ENCODE assay signal across 9 mouse cellular contexts in the genomic region with DNA sequence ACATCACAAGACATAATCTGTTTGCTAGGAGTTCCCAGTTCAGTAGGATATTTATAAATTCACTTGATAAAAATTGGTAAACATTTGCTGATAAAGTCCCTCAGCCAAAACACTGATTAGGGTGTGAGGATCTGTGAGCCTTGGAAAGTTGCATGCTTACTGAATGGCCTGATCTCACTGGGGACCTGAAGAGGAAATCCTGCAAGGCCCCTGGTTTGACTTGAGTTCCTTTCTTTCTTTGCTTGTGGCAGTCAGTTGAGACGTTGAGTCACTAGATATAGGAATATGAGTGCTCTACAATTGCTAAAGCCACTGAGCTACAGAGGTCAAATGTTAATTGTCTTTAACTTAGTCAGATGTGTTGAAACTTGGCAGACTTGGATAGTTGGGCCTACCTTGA. TPM values are rescaled to one million over a fixed set of nuclear protein-coding genes. Genes with fewer than 3 reads are reported as not detected.
DNase-seq lines count a peak whose midpoint lies in the region; ATAC-seq and TF ChIP-seq lines count a peak whose summit lies in the region.
"Had no signal": no experiment of that assay in that cellular context is flagged by ENCODE, and none has a peak within 500 bp of the region (broad histone marks: within the 10 kb centered on the region; RNA-seq: fewer than 3 reads in every experiment).

No protein-coding gene starts in this region.

- DNase-seq in kidney, postnatal 14 days, result peak; percentile 25
- DNase-seq in kidney, adult 8-10 months, result no peak
- DNase-seq in MEL (ENCODE audit: low read depth, low spot score), result peak; percentile 51
- DNase-seq in spleen, postnatal 10 days (ENCODE audit: low spot score in 2 of 2), result no peak
- no peak for DNase-seq in thymus, postnatal 25 days

- TF ChIP-seq EP300 in MEL (IDR thresholded peaks at IDR 0.05; ENCODE audit: low read depth in 1 of 2, low read length in 2 of 2), result no peak

- ATAC-seq in embryonic facial prominence, embryonic 12.5 days (ENCODE audit: insufficient number of reproducible peaks, insufficient read depth, low FRiP score, low TSS enrichment), result no peak
- ATAC-seq in limb, embryonic 13.5 days (ENCODE audit: low FRiP score, low read depth), result no peak
- ATAC-seq: hindbrain, embryonic 16.5 days had no signal

- no peak for TF ChIP-seq POLR2A in MEL (IDR thresholded peaks at IDR 0.05; ENCODE audit: control insufficient read depth in 1 of 2, insufficient read depth in 1 of 2, low read depth in 1 of 2, low read length in 2 of 2, poor library complexity in 1 of 2)

- peaks cover 29% of the 10 kb centered on the region for H3K79me2 ChIP-seq in MEL (ENCODE audit: control insufficient read depth, insufficient read depth, low read length, poor library complexity)

- peak overlapping the region; percentile 16; the same call in 1 of the 2 replicates for H3K9ac ChIP-seq in MEL (ENCODE audit: control insufficient read depth, low read depth, low read length, poor library complexity, severe bottlenecking)
- no peak overlapping the region for H3K9ac ChIP-seq in embryonic facial prominence, embryonic 12.5 days
- no peak overlapping the region for H3K9ac ChIP-seq in limb, embryonic 13.5 days

- H3K4me1 ChIP-seq in MEL (ENCODE audit: control insufficient read depth in 1 of 2, insufficient read depth in 2 of 2, low read length in 2 of 2), result peaks cover 6 to 10% of the 10 kb centered on the region in 2 experiments
- H3K4me1 ChIP-seq in embryonic facial prominence, embryonic 12.5 days, result peaks cover 12% of the 10 kb centered on the region
- peaks cover 22% of the 10 kb centered on the region for H3K4me1 ChIP-seq in limb, embryonic 13.5 days

- TF ChIP-seq RAD21 in MEL (IDR thresholded peaks at IDR 0.05; ENCODE audit: low read depth, low read length), result no peak

- no peak overlapping the region for H3K27ac ChIP-seq in MEL (ENCODE audit: control insufficient read depth, low read depth, low read length)
- H3K27ac ChIP-seq in embryonic facial prominence, embryonic 12.5 days, result no peak overlapping the region
- no peak overlapping the region for H3K27ac ChIP-seq in limb, embryonic 13.5 days
- H3K27ac ChIP-seq: midbrain, embryonic 10.5 days had no signal

- H3K4me3 ChIP-seq in MEL (ENCODE audit: control insufficient read depth in 1 of 2, insufficient read depth in 1 of 2, low read depth in 2 of 2, low read length in 2 of 2), result no peak overlapping the region
- H3K4me3 ChIP-seq in embryonic facial prominence, embryonic 12.5 days, result no peak overlapping the region
- H3K4me3 ChIP-seq in limb, embryonic 13.5 days, result no peak overlapping the region

- TF ChIP-seq CTCF in MEL (IDR thresholded peaks at IDR 0.05 in 2 of 3, conservative IDR thresholded peaks at IDR 0.05 in 1 of 3; ENCODE audit: control insufficient read depth in 1 of 3, insufficient read depth in 1 of 3, low read depth in 2 of 3, low read length in 3 of 3, poor library complexity in 1 of 3, severe bottlenecking in 1 of 3), result no peak

- H3K36me3 ChIP-seq in MEL (ENCODE audit: control insufficient read depth in 1 of 2, insufficient read depth in 2 of 2, low read length in 2 of 2), result peaks cover 0 to 27% of the 10 kb centered on the region in 2 experiments; a peak in 3 of 4 replicates
- H3K36me3 ChIP-seq in embryonic facial prominence, embryonic 12.5 days, result no peaks in the 10 kb centered on the region
- no peaks in the 10 kb centered on the region for H3K36me3 ChIP-seq in limb, embryonic 13.5 days

- H3K9me3 ChIP-seq in MEL (replicated peaks; ENCODE audit: insufficient read depth, low read length), result no peaks in the 10 kb centered on the region
- no peaks in the 10 kb centered on the region for H3K9me3 ChIP-seq in embryonic facial prominence, embryonic 12.5 days
- no peaks in the 10 kb centered on the region for H3K9me3 ChIP-seq in limb, embryonic 13.5 days
- H3K9me3 ChIP-seq: midbrain, embryonic 10.5 days had no signal

- no peaks in the 10 kb centered on the region for H3K27me3 ChIP-seq in MEL (ENCODE audit: control insufficient read depth in 1 of 2, insufficient read depth in 2 of 2, low read length in 2 of 2)
- no peaks in the 10 kb centered on the region for H3K27me3 ChIP-seq in embryonic facial prominence, embryonic 12.5 days
- H3K27me3 ChIP-seq in limb, embryonic 13.5 days, result no peaks in the 10 kb centered on the region

- peak overlapping the region; percentile 85; the same call in 1 of the 2 replicates for H3K4me2 ChIP-seq in embryonic facial prominence, embryonic 12.5 days (replicated peaks)
- H3K4me2 ChIP-seq in limb, embryonic 13.5 days (replicated peaks), result peak overlapping the region; percentile 88

- WGBS in embryonic facial prominence, embryonic 12.5 days, result 46% methylated on average over 1 of the region's 1 CpGs
- WGBS in limb, embryonic 13.5 days, result 59% methylated on average over 1 of the region's 1 CpGs

TF ChIP-seq in MEL, 35 proteins besides CTCF, POLR2A, EP300 and RAD21:
- no peak for TF ChIP-seq MAX (IDR thresholded peaks at IDR 0.05; ENCODE audit: low read length)

RNA-seq across cellular contexts. Expression of gene Hmox2, which starts 1.8 kb away (rescaled TPM):
- total RNA-seq in MEL (2012; rRNA removed), result 41.5 and 45.7 TPM in 2 replicates
- polyA plus RNA-seq in MEL (2012; ENCODE audit: insufficient read depth in 1 of 2, insufficient read length in 2 of 2, low read depth in 1 of 2, low replicate concordance in 2 of 2, missing spikeins in 1 of 2), result 10 to 100 TPM in 1 of 2 experiments, not detected in 1; 75.0 TPM
- 102 and 105 TPM in 2 replicates for polyA plus RNA-seq in embryonic facial prominence, embryonic 12.5 days (2016; fragmentation: Nextera tagmentation; extraction: Ambion mirVana)
- polyA plus RNA-seq in limb, embryonic 13.5 days (2015; fragmentation: Nextera tagmentation; extraction: Ambion mirVana), result 112 and 116 TPM in 2 replicates

RNA-seq across cellular contexts. Expression of gene Nmral1, which starts 8.8 kb away (rescaled TPM):
- 50.6 and 60.4 TPM in 2 replicates for total RNA-seq in MEL (2012; rRNA removed)
- 10 to 100 TPM in 1 of 2 experiments, not detected in 1; 54.6 TPM for polyA plus RNA-seq in MEL (2012; ENCODE audit: insufficient read depth in 1 of 2, insufficient read length in 2 of 2, low read depth in 1 of 2, low replicate concordance in 2 of 2, missing spikeins in 1 of 2)
- 124 and 135 TPM in 2 replicates for polyA plus RNA-seq in embryonic facial prominence, embryonic 12.5 days (2016; fragmentation: Nextera tagmentation; extraction: Ambion mirVana)
- 113 and 118 TPM in 2 replicates for polyA plus RNA-seq in limb, embryonic 13.5 days (2015; fragmentation: Nextera tagmentation; extraction: Ambion mirVana)

RNA-seq across cellular contexts. Expression of gene Coro7, which starts 48.4 kb away (rescaled TPM):
- total RNA-seq in MEL (2012; rRNA removed), result 9.8 and 11.5 TPM in 2 replicates
- 10 to 100 TPM in 1 of 2 experiments, not detected in 1; 38.3 TPM for polyA plus RNA-seq in MEL (2012; ENCODE audit: insufficient read depth in 1 of 2, insufficient read length in 2 of 2, low read depth in 1 of 2, low replicate concordance in 2 of 2, missing spikeins in 1 of 2)
- polyA plus RNA-seq in embryonic facial prominence, embryonic 12.5 days (2016; fragmentation: Nextera tagmentation; extraction: Ambion mirVana), result 18.2 and 23.1 TPM in 2 replicates
- 19.6 and 20.8 TPM in 2 replicates for polyA plus RNA-seq in limb, embryonic 13.5 days (2015; fragmentation: Nextera tagmentation; extraction: Ambion mirVana)

Comparison
In these comparisons a context has a peak if more than half of its experiments do, and no peak if none do; other contexts are left out.
1. DNase-seq: peak in kidney, postnatal 14 days (single experiment) and MEL (single experiment); none in kidney, adult 8-10 months (0 of 2), spleen, postnatal 10 days (0 of 2) and thymus, postnatal 25 days (single experiment).